Mouse (Mus musculus) right cerebral cortex, adult 2 months (tissue): ENCODE data around the gene Mybpc3.
"Not testable (repeated sequence)": the region's sequence is repeated elsewhere in the genome, so short reads cannot be mapped to it uniquely, and the experiment has no call there.

Source experiments
- DNase-seq, 2 experiments: peaks; one replicate each; pipeline ENCODE4 v3.0.0; 2021 to 2022; ENCODE audit warnings: low spot score in 2 of 2

Gene Mybpc3

GRCm38 (mm10) chr2:91087453-91087852 is 30.5 kb upstream of the Mybpc3 start:
- DNase-seq = no peak

DNA sequence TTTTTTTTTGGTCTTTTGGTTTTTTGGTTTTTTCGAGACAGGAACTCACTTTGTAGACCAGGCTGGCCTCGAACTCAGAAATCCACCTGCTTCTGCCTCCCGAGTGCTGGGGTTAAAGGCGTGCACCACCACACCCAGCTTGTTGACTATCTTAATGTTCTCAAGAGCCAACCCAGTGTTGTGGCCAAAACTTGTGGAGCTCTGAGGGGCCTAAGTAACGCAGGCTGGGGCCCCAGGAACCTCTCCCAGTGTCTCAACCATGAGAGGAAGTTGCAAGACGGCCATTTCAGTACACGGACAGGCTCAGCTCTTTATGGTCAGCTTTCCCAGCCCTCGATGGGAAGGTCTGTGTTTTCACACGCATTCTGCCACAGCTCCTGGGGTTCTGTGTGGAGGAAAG is 29.0 kb upstream of the Mybpc3 start:
- DNase-seq = no peak

DNA sequence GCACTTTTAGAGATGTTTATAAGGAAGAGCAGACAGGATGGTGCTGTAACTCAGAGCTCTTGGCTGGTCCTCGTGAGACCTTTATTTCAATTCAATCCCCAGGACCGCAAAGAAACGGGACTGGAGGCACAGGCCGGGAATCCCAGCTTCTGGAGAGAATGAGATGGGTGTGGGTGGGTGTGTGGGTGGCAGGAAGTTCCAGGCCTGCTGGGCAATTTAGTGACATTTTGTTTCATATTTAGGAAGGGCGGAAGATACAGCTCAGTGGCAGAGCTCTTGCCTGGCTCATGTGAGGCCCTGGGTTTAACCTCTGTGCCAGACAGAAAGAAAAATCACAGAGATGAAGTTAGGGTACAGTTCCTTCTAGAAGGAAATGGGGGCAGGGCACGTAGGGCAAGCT is 27.7 kb upstream of the Mybpc3 start:
- DNase-seq = peak; percentile 41 to 51

GRCm38 (mm10) chr2:91090827-91091226 is 27.1 kb upstream of the Mybpc3 start:
- DNase-seq = peak; percentile 68 to 71

GRCm38 (mm10) chr2:91096524-91096923 is 21.4 kb upstream of the Mybpc3 start:
- no peak for DNase-seq

DNA sequence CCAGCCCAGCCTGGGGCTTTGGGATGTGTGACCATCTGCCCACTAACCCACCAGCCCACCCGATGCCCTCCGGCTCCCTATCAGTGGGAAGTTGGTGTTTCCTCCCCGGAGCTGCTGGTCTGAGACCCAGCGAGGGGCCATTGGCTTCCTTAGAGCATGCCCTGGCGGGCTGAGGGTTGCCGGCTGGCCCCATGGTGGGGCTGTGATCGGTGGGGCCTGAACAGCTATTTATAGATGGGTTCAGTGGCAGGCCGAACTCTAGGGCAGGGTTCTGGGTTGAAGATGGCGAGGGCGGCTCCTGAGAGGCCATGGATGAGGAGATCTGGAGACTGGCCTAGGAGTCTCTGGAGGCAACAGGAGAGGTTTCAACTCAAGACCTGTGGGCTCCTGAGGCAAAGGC is 20.9 kb upstream of the Mybpc3 start:
- no peak for DNase-seq

GRCm38 (mm10) chr2:91098156-91098555 is 19.8 kb upstream of the Mybpc3 start:
- DNase-seq = no peak

- DNase-seq = peak; percentile 89 to 95
These were observed 16.7 kb upstream of the Mybpc3 start for GRCm38 (mm10) chr2:91101124-91101740.

- DNase-seq = no peak
These were observed 9.8 kb upstream of the Mybpc3 start for GRCm38 (mm10) chr2:91108156-91108555.

GRCm38 (mm10) chr2:91109241-91109640 is 8.7 kb upstream of the Mybpc3 start:
- no peak for DNase-seq

- DNase-seq = no peak
These were observed 8.0 kb upstream of the Mybpc3 start for GRCm38 (mm10) chr2:91109807-91110385.

GRCm38 (mm10) chr2:91110429-91110828 is 7.5 kb upstream of the Mybpc3 start:
- no peak for DNase-seq

- DNase-seq = not testable (repeated sequence)
These were observed 6.1 kb upstream of the Mybpc3 start for GRCm38 (mm10) chr2:91111832-91112231.

- no peak for DNase-seq
These were observed 5.5 kb upstream of the Mybpc3 start for GRCm38 (mm10) chr2:91112491-91112890.

DNA sequence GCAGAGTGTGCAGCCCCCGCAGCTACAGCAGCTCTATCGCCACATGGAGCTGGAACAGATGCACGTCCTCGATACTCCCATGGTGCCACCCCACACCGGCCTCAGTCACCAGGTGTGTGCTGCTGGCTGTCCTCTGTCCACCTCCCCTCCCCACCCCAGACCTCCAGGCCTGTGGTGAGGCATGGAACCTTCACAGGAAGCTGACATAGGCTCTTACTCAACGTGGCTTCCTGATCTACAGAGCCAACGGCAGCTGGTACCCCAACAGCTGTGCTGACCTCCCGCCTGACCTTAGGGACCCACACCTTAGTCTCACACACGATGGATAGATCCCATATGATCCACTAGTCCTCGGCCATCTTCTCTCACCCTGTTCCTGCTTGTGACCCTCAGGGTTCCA is 4.6 kb upstream of the Mybpc3 start:
- no peak for DNase-seq

DNA sequence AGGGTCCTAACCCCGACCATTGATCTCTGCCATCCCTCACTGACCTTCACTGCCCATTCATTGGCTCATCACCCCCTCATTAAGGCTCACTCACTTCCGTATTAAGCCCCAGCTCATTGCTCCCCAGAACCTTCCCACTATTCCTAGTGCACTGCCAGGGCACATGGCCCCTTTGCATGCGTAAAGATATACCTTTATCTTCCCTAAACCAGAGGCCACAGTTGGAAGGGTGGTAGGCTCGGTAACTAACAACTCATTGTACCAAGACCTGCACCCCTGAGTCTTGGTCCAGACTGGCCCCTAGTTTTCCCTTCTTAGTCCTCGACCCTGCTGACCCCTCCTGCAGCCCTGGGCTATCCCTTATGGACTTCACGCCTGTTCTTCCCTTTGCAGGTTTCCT is 4.1 kb upstream of the Mybpc3 start:
- no peak for DNase-seq

DNA sequence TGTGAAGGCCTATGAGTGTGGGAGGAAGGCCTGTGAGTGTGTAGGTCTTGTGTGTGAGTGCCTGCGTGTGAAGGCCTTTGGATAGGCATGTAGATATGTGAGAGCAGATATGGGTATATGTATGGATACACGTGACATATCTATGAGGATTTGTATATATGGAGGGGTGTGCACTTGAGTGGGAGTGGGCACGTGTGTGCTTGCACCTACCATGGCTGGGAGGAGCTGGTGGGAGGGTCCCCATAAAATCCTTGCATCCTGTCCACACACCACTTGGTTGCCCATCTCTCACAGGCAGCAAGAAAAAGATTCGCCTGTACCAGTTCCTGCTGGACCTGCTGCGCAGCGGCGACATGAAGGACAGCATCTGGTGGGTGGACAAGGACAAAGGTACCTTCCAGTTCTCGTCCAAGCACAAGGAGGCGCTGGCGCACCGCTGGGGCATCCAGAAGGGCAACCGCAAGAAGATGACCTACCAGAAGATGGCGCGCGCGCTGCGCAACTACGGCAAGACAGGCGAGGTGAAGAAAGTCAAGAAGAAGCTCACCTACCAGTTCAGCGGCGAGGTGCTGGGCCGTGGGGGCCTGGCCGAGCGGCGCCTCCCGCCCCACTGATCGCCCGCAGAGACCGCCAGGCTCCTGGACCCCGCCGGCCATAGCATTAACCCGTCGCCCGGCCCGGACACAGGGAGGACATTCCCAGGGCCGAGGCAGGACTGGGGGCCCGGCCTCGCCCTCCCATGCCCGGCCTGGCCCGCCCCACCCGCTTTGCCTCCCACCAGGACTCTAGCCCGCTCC is 3.0 kb upstream of the Mybpc3 start:
- peak; percentile 96 to 97 for DNase-seq

DNA sequence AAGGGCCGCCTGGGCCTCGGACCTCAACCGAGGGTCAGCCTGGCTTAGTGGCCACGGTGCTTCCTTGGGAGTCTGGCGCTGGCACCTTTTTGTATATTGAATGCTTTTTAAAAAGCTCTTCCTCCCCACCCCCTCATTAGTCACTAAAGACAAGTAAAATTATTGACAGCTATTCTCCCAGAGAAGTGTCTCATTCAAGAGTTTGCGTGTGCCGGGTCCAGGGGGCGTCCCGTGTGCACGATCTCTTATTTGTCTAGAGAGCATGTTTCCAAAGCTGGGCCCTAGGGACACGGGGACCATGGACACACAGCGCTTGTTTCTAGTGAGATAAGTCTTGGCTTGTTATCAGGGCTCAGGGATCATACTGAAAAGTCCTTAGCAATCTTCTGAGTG is 2.4 kb upstream of the Mybpc3 start:
- no peak for DNase-seq

GRCm38 (mm10) chr2:91116842-91117241 is 1.1 kb upstream of the Mybpc3 start:
- no peak for DNase-seq

DNA sequence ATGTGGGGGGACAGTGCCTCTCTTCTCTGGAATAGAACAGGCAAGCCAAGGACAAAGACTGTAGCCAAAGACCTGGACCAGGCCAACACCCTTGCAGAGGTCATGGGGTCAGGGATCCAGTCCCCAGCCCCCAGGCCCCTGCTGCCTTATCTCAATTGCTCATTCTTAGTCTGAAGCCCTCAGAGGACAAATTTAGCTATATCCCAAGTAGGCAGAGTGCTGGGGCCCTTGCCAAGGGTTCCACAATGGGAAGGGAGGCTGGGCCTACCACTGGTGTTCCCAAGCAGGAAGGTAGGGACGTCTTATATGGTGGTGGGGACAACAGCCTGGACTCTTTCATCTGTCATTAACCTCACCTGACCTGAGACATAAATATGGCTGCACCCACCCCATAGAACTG is 703 bp downstream of the Mybpc3 start:
- DNase-seq = no peak

- no peak for DNase-seq
These were observed 1.1 kb downstream of the Mybpc3 start for GRCm38 (mm10) chr2:91119061-91119460.

DNA sequence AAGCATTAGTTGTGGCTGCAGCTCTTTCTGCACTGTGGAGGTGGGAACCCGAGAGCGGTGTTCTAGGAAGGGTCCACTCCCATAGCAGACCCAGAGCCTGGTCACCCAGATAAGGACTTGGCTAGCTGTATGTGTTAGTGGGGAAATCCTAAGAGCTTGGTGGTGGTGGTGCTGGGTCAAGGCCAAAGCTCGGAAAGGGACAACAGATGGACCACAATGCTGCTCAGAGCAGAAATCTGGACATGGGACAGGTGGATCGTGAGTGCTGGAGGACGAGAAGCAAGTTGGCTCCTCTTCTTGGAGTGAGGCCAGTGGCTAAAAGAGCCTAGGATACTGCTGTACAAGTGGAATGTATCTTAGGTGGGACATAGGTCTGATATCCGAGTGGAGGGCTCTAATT is 1.6 kb downstream of the Mybpc3 start:
- DNase-seq = no peak

DNA sequence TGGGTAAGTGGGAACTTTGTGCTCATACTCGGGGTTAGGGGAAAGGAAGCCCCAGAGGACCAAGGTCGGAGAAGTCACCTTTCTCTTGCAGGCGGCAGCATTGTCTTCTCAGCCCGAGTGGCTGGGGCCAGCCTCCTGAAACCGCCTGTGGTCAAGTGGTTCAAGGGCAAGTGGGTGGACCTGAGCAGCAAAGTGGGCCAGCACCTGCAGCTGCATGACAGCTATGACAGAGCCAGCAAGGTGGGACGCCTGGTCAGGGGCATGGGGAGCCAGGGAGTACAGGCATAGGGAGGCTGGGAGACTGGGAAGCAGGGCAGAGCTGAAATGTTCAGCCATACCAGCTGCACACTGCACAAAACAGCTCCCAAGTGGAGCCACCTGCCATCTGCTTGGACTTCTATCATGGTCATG is 2.3 kb downstream of the Mybpc3 start:
- no peak for DNase-seq
